Mouse (Mus musculus) C2C12 (cell line): Measurements from ENCODE around the gene Tbxa2r.

Experiments
- CTCF ChIP-seq: IDR thresholded peaks from one replicate; pipeline ENCODE4 v1.5.1; 2011; ENCODE audit not compliant: control insufficient read depth, insufficient read depth, insufficient read length
- MAX ChIP-seq: IDR thresholded peaks from one replicate; pipeline ENCODE4 v1.6.1; 2011; ENCODE audit warnings: mild to moderate bottlenecking, control low read depth
- MYOD1 ChIP-seq: IDR thresholded peaks from one replicate; pipeline ENCODE4 v1.6.1; 2011; ENCODE audit warnings: low read depth; ENCODE audit not compliant: control insufficient read depth, insufficient read length
- MYOG ChIP-seq: IDR thresholded peaks from one replicate; pipeline ENCODE4 v1.6.1; 2011; ENCODE audit not compliant: control insufficient read depth, insufficient read length; ENCODE audit errors: extremely low read depth
- USF1 ChIP-seq: IDR thresholded peaks from one replicate; pipeline ENCODE4 v1.6.1; 2011; ENCODE audit warnings: low read depth, mild to moderate bottlenecking, control low read depth, moderate library complexity

DNA sequence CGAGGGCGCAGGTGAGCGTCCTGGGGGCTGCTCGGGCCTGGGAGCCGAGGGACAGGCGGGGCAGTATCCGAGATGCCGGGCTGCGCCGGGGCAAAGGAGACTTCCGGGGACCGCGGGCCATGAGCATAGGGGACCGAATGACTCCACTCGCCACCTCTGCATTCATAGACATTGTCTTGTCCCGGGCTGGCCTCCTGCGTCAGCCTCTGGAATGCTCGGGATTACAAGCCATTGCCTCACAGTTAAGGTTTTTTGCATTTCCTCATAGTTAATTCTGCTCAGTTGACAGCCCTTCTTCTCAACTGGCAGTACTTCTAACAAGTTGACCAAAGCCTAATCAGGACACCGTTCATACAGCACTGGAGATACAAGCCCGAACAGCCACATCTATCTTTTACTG lies 7.1 kb upstream of the Tbxa2r start:
- TF ChIP-seq CTCF (no peak), USF1 (no peak), MAX (no peak), MYOD1 (no peak), MYOG (no peak)
